Mouse (Mus musculus) frontal cortex, postnatal 10 days (tissue): ENCODE data around the gene Olfr734.

Experiments used
- DNase-seq, 2 experiments: peaks; one replicate each; pipeline ENCODE4 v3.0.0; 2022; ENCODE audit warnings: low spot score in 2 of 2, mixed read lengths in 1 of 2

Gene Olfr734

DNA sequence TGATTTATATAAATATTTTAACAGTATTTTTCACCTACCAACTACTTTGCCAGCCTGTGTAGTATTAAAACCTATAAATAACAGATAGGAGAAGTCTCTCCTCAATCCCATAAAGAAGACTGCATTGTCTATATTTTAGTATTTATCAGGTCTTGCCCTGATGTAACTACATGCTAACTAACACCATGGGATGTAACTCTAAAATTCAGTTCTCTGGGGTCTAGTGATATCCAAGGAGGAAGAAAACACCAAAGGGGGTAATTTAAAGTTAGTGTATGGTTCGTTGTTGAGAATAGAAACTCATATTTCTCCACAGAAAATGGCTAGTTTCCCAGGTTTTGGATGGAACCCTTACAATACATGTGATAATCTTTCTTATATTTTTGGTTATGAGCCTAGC is at the start of gene Olfr734:
Olfr734 (minus strand) TSS at position 101 of the 400 bp plus-strand sequence.
- no peak for DNase-seq

DNA sequence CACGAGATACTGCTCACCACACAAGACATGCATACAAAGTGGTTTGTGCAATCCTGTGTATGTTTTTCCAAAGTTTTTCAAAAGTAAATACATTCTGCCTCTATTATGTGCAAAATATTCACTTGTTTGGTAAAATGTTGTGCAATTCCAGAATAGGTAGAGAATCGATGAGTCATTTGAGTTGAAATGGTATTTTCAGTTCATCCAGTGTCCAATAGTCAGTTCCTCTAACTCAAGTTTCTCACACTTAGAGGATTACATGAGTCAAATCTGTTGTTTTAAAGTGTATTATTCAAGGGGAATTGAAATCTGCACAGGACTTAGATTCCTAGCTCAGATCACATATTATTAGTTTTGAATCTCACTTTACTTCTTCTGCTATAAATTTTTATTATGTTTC is 37.0 kb upstream of the Olfr734 start:
- DNase-seq = no peak

DNA sequence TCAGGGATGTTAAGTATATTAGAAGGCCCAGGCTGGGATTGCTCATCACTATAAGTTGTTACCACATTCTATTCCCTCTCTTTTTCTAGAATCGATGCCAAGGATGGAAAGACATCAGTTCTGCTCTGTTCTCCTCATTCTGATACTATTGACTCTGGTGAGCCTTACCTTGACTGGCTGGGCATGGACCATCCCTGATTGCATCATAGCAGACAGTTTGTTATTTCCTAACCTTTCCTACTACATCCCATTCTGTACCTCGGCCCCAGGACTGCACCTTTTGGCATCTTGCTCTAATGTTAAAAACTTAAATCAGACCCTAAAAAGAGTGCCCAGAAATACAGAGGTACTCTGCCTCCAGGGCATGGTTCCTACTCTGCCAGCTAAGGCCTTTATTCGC is 33.9 kb upstream of the Olfr734 start:
- no peak for DNase-seq

DNA sequence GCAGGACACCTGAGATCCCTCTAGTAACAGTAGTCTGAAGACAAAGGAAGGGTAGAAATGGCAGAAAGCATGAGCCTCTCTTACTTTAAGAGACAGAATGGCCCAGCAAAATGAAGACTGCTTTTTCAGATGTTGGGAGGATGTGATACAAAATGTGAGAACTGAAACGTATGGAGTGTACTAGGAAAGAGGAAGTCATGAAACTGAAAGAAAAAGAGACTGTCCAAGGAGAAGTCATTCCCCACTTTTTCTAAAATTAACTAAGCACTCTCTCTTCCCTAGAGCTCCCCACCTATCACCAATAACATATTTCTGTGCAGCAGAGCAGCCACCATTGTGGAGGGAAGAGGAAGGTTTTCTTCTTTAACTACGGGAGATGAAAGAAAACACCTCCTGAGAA is 31.0 kb upstream of the Olfr734 start, which contains the start of gene Tlr11:
Tlr11 (plus strand) TSS at position 322 of the 400 bp plus-strand sequence.
- DNase-seq = no peak

DNA sequence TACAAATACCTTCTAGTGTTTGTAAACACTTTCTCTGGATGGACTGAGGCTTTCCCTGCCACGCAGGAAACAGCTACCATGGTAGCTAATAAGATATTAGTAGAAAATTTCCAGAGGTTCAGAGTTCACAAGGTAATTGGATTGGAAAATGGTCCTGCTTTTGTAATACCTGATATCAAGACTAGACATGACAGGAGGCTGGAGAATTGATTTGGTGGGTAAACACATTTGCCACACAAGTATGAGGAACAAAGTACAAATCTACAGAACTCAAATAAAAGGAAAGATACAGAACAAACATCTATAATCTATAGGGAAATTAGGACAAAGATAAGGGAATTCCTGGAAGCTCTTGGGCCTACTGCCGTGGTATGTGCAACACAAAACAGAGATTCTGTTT is 30.2 kb upstream of the Olfr734 start:
- DNase-seq = no peak

DNA sequence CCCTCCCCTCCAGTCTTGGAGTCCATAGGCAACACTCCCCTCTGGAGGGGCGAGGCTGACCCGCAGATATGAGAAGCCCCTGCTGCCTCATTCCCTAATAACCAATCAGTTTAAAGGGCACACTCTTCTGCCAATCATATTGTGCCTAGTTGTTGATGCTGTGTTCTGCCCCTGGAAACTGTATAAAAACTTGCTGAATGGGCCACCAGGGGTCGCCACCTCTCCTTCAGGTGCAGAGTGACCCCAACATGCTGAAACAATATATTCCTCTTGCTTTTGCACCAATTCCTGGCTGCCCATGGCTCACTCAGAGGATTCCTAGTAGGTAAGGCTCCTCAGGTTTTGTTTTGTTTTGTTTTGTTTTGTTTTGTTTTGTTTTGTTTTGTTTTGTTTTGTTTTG is 25.9 kb upstream of the Olfr734 start:
- no peak for DNase-seq

DNA sequence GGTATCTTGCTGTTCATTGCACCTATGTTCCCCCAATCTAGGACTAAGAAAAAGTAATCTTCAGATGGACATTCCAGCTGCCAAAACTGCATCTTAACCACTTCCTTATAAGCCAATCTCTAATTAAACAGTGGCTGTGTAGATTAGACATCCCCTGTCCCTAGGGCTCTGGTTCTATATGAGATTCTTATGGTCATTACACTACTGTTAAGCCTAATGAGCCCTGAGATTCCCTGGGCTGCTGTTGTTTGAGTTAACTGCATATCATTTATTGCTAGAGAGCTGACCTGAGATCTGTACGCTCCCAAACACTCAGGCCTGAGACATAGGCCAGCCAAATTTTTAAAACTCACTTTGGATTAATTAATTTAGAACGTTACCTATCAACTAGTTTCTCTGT is 22.2 kb upstream of the Olfr734 start, which contains the start of gene Olfr735:
Olfr735 (minus strand) TSS at position 77 of the 400 bp plus-strand sequence.
- no peak for DNase-seq

DNA sequence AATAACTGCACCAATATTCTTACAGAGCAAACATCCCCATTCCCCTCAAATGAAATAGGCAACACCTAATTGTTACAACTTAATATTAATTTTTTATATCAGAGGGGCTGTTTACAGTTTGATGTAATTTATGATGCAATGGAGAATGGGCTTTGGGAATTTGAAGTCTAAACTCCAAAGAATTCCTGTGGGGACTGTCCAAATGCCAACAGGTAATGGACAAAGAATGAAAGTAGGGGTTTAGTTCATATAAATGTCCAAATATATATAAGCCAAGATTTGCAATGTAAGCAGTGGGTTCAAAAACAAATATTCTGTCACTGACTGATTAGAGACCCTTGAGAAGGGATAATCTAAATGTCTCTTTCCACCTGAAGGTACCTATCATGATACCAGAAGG is 25.1 kb downstream of the Olfr734 start, which contains the start of gene Olfr733:
Olfr733 (minus strand) TSS at position 101 of the 400 bp plus-strand sequence.
- no peak for DNase-seq

DNA sequence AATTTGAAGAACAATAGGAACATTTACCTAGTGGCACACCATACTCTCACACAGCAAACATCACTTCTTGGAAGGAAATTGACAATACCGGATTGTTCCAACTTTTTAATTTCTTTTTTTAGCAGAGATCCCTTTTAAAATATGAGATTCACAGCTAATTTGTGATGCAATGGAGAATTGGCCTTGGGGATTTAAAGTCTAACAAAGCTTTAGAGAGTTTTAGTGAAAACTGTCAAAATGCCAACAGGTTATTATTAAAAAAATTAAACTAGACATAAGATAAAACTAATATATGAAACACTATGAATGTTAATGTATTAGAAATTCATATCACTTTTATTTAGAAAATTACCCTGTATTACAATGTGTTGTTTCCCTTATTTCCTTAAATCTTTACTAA is 42.5 kb downstream of the Olfr734 start, which contains the start of gene Olfr732:
Olfr732 (minus strand) TSS at position 101 of the 400 bp plus-strand sequence.
- DNase-seq = no peak
